Mouse (Mus musculus) liver, embryonic 12.5 days (tissue): ENCODE data around the gene Timp1. TPM values are rescaled to one million over a fixed set of nuclear protein-coding genes. Genes with fewer than 3 reads are reported as not detected.

Experiments used
- ATAC-seq: fragments of 200-750 bp; cut with Nextera tagmentation; 2 replicates; pipeline ENCODE4 v1.8.0; 2017; ENCODE audit warnings: moderate number of reproducible peaks, mild to moderate bottlenecking, moderate library complexity
- H3K27ac ChIP-seq: fragments of 300-500 bp; sonication (generic); 2 replicates; pipeline ENCODE4 v1.5.1; 2016; ENCODE audit warnings: mild to moderate bottlenecking
- H3K27me3 ChIP-seq: fragments of 300-500 bp; sonication (generic); replicated peaks from 2 replicates; pipeline ENCODE4 v1.6.1; 2016; ENCODE audit warnings: mild to moderate bottlenecking, moderate library complexity
- H3K36me3 ChIP-seq: fragments of 300-500 bp; sonication (generic); 2 replicates; pipeline ENCODE4 v1.6.1; 2016; ENCODE audit warnings: mild to moderate bottlenecking, moderate library complexity
- H3K4me1 ChIP-seq: fragments of 300-500 bp; sonication (generic); 2 replicates; pipeline ENCODE4 v1.6.1; 2016
- H3K4me2 ChIP-seq: fragments of 300-500 bp; sonication (generic); 2 replicates; pipeline ENCODE4 v1.6.1; 2016; ENCODE audit warnings: mild to moderate bottlenecking, moderate library complexity
- H3K4me3 ChIP-seq: fragments of 300-500 bp; sonication (generic); 2 replicates; pipeline ENCODE4 v1.5.1; 2016; ENCODE audit warnings: mild to moderate bottlenecking, moderate library complexity
- H3K9ac ChIP-seq: fragments of 300-500 bp; sonication (generic); 2 replicates; pipeline ENCODE4 v1.6.1; 2016; ENCODE audit warnings: mild to moderate bottlenecking, moderate library complexity
- H3K9me3 ChIP-seq: fragments of 300-500 bp; sonication (generic); replicated peaks from 2 replicates; pipeline ENCODE4 v1.6.1; 2016; ENCODE audit warnings: mild to moderate bottlenecking, moderate library complexity
- WGBS: fragments of 180-500 bp; shearing (Covaris S2); methylation state at CpG from one replicate; pipeline ENCODE4 v1.1.7; 2016; ENCODE audit not compliant: insufficient replicate concordance; 5-methylcytosine and 5-hydroxymethylcytosine counted together
- polyA plus RNA-seq: library from polyadenylated mRNA; unstranded; fragments of >200 nt; fragmentation: Nextera tagmentation; extraction: Ambion mirVana; gene quantifications from 2 replicates; pipeline ENCODE4 v1.2.1, GENCODE M21; 2016

The Timp1 gene
- polyA plus RNA-seq, 1 experiment from 2014 or later: 5.1 TPM

GRCm38 (mm10) chrX:20869203-20869602 lies 763 bp upstream of the Timp1 start:
- WGBS: 48% methylated on average over 1 of the region's 1 CpGs
- Histone ChIP-seq H3K9me3 (no peaks in the 10 kb centered on the region), H3K4me1 (no peaks in the 10 kb centered on the region), H3K4me2 (no peak overlapping the region), H3K36me3 (no peaks in the 10 kb centered on the region), H3K27me3 (peaks cover 12% of the 10 kb centered on the region; the same call in 1 of the 2 replicates), H3K27ac (no peak overlapping the region), H3K9ac (no peak overlapping the region), H3K4me3 (no peak overlapping the region)
- ATAC-seq: no peak

DNA sequence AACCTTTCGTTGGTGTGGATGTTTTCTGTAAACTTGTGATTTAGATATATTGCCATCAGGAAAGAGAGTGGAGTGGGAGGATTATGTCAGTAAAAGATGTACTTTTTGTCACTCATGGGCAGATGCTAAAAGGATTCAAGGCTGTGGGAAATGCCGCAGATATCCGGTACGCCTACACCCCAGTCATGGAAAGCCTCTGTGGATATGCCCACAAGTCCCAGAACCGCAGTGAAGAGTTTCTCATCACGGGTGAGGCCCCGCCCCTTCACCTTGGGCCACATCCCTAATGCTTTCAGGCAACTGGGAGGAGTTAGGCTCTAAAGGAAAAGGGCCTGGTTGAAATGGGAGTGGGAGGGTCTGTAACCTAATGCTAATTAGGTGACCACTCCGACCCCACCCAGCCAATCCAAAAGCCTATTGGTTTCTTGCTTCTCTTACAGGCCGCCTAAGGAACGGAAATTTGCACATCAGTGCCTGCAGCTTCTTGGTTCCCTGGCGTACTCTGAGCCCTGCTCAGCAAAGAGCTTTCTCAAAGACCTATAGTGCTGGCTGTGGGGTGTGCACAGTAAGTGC lies 3.0 kb downstream of the Timp1 start:
- no peak overlapping the region for H3K9ac ChIP-seq
- no peaks in the 10 kb centered on the region for H3K36me3 ChIP-seq
- H3K4me3 ChIP-seq: no peak overlapping the region
- no peaks in the 10 kb centered on the region for H3K4me1 ChIP-seq
- H3K27ac ChIP-seq: no peak overlapping the region
- no peak overlapping the region for H3K4me2 ChIP-seq
- WGBS: 26% methylated on average over 11 of the region's 11 CpGs
- ATAC-seq: no peak
- H3K27me3 ChIP-seq: peaks cover 12% of the 10 kb centered on the region; the same call in 1 of the 2 replicates
- no peaks in the 10 kb centered on the region for H3K9me3 ChIP-seq

DNA sequence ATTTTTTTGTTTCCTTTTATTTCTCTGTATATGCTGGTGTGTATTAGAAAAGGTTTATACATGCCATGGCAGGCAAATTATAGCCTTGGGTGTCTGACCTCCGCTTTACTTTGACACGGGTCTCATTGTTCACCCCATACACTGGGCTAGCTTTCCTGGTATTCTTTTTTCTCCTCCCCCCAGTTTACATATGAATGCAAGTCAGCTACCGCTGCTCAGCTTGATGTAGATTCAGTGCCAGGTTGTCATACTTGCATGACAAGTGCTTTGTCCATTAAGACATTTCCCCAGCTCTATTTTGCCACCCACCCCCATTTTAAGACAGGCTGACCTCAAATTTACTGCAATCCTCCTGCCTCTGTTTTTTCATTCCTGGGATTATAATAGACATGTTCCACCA lies 5.3 kb downstream of the Timp1 start:
- H3K9me3 ChIP-seq: no peaks in the 10 kb centered on the region
- no peaks in the 10 kb centered on the region for H3K4me1 ChIP-seq
- peaks cover 5% of the 10 kb centered on the region; the same call in 1 of the 2 replicates for H3K27me3 ChIP-seq
- 56% methylated on average over 3 of the region's 3 CpGs for WGBS
- H3K36me3 ChIP-seq: no peaks in the 10 kb centered on the region
- no peak overlapping the region for H3K4me2 ChIP-seq
- H3K27ac ChIP-seq: no peak overlapping the region
- ATAC-seq: no peak
- no peak overlapping the region for H3K9ac ChIP-seq
- H3K4me3 ChIP-seq: no peak overlapping the region

DNA sequence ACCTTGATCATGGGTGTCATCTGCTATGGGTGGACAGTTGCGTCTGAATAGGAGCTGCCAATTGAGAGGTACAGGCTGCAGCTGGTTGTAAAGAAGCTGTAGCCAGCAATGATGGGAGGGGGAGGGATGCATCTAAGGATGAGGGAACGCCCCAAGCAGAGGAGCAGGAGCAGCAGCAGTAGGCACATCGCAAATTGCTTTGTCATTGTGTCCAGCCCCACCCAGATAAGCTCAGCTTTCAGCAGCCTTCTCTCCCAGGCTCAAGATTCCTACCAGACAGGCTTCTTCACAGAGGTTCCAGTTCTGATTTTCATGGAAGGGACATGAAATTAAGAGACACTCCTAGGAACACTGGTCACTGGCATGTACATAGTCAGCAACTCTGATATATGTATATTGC lies 40.1 kb downstream of the Timp1 start:
- peak; percentile 74 for ATAC-seq
- no peaks in the 10 kb centered on the region for H3K36me3 ChIP-seq
- H3K27ac ChIP-seq: no peak overlapping the region
- no peak overlapping the region for H3K4me2 ChIP-seq
- H3K4me1 ChIP-seq: peaks cover 9% of the 10 kb centered on the region
- no peaks in the 10 kb centered on the region for H3K9me3 ChIP-seq
- H3K27me3 ChIP-seq: no peaks in the 10 kb centered on the region
- no peak overlapping the region for H3K4me3 ChIP-seq
- WGBS: 31% methylated on average over 3 of the region's 3 CpGs
- H3K9ac ChIP-seq: no peak overlapping the region

DNA sequence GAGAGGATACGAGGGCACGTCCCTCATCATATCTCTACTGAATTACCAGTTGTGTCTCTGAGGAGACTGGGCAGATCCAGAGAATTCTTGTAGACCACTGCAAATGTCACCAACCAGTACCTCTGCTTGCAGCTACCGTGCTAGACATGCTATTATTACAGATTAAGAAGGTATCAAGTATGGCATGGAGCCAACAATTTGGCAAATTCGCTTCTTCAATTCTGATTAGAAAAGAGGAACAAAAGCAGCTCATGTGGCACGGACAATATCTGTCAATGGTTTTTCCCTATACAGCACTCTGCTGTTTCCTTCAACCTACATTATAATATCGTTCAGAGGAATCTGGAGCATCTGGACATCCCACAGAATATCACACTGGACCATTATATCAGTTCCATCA lies 43.8 kb downstream of the Timp1 start:
- WGBS: 53% methylated on average over 6 of the region's 6 CpGs
- no peak overlapping the region for H3K27ac ChIP-seq
- H3K27me3 ChIP-seq: peaks cover 6% of the 10 kb centered on the region
- no peak overlapping the region for H3K9ac ChIP-seq
- peaks cover 9% of the 10 kb centered on the region for H3K4me1 ChIP-seq
- no peak overlapping the region for H3K4me2 ChIP-seq
- ATAC-seq: no peak
- H3K4me3 ChIP-seq: no peak overlapping the region
- no peaks in the 10 kb centered on the region for H3K36me3 ChIP-seq
- H3K9me3 ChIP-seq: no peaks in the 10 kb centered on the region

DNA sequence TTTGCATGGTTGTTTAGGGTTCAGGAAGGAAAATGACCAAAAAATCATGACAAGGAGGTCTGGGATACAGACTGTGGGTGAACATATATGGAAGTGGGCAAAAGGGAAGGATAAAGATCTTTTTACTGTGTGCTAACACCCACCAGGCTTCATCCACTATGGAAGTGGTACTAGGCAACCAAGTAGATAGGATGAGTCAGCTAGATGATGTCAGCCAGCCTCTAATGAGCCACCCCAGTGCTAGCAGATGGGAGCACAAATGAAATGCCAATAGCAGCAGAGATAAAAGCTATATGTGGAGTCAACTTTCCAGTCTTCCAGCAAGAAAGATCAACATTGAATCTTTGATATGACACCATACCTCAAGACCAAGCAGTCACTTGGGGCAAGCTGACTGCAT lies 45.1 kb downstream of the Timp1 start:
- no peak for ATAC-seq
- H3K27me3 ChIP-seq: peaks cover 19% of the 10 kb centered on the region
- no peak overlapping the region for H3K9ac ChIP-seq

DNA sequence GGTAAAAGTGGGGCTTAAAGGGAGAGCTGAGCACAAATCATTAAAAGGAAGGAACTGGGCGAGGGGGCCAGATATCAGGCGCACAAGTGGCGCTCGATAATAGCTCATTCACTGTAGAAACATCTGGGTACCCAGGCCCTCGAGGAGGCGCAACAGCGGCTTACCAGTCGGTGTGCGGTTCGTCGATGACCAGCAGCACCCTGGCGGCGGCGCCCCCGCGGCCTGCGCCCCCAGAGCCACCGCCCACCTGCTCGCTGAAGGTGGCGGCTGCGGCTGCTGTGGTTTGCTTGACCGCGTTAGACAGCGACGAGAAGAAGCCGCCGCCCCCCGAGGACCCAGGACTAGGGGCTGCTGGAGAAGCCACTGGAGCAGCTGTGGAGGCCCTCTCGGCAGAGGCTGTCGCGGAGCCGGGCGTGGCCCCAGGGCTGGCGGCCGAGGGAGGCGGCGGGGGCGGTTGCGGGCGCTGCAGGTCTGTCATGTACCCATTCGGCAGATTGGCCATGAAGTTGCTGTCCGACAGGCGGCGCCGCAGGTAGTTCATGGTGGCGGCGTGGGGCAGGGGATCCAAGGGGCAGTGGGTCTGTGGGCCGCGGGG lies 50.4 kb downstream of the Timp1 start:
- peak overlapping the region; percentile 41 for H3K4me3 ChIP-seq

More for the DNA sequence above, 45.1 kb downstream of the Timp1 start:
- H3K4me1 ChIP-seq: peaks cover 5% of the 10 kb centered on the region
- H3K36me3 ChIP-seq: no peaks in the 10 kb centered on the region
- no peak overlapping the region for H3K4me3 ChIP-seq
- H3K27ac ChIP-seq: no peak overlapping the region
- H3K4me2 ChIP-seq: no peak overlapping the region
- H3K9me3 ChIP-seq: no peaks in the 10 kb centered on the region

GRCm38 (mm10) chrX:20920844-20921364 lies 50.9 kb downstream of the Timp1 start, which contains the start of gene Syn1:
TSS of gene Syn1 (minus strand) at chrX:20921004.
- 11% methylated on average over 31 of the region's 44 CpGs for WGBS

More for the DNA sequence above, 50.4 kb downstream of the Timp1 start:
- Histone ChIP-seq H3K4me1 (no peaks in the 10 kb centered on the region), H3K4me2 (peak overlapping the region; percentile 67), H3K27ac (no peak overlapping the region), H3K9me3 (no peaks in the 10 kb centered on the region), H3K27me3 (peaks cover 40% of the 10 kb centered on the region), H3K9ac (no peak overlapping the region), H3K36me3 (no peaks in the 10 kb centered on the region)
- ATAC-seq: no peak
- 9% methylated on average over 40 of the region's 49 CpGs for WGBS

GRCm38 (mm10) chrX:20921366-20921765 lies 51.4 kb downstream of the Timp1 start:
- WGBS: 30% methylated on average over 5 of the region's 5 CpGs

More at GRCm38 (mm10) chrX:20920844-20921364, 50.9 kb downstream of the Timp1 start, which contains the start of gene Syn1:
- H3K9me3 ChIP-seq: no peaks in the 10 kb centered on the region
- no peaks in the 10 kb centered on the region for H3K4me1 ChIP-seq
- ATAC-seq: peak; percentile 49
- peak within 1 kb of the TSS; percentile 41 for H3K4me3 ChIP-seq
- H3K27me3 ChIP-seq: peaks cover 40% of the 10 kb centered on the region
- H3K27ac ChIP-seq: no peak within 1 kb of the TSS
- H3K9ac ChIP-seq: no peak within 1 kb of the TSS
- H3K36me3 ChIP-seq: no peaks in the 10 kb centered on the region
- H3K4me2 ChIP-seq: peak within 1 kb of the TSS; percentile 67

GRCm38 (mm10) chrX:20923506-20923905 lies 53.5 kb downstream of the Timp1 start:
- Histone ChIP-seq H3K4me3 (no peak overlapping the region), H3K4me1 (no peaks in the 10 kb centered on the region), H3K27me3 (peaks cover 37% of the 10 kb centered on the region), H3K9me3 (no peaks in the 10 kb centered on the region), H3K36me3 (no peaks in the 10 kb centered on the region), H3K27ac (no peak overlapping the region), H3K4me2 (no peak overlapping the region), H3K9ac (no peak overlapping the region)
- ATAC-seq: no peak
- WGBS: 52% methylated on average over 1 of the region's 1 CpGs

More at GRCm38 (mm10) chrX:20921366-20921765, 51.4 kb downstream of the Timp1 start:
- Histone ChIP-seq H3K9me3 (no peaks in the 10 kb centered on the region), H3K36me3 (no peaks in the 10 kb centered on the region), H3K4me1 (no peaks in the 10 kb centered on the region), H3K4me2 (peak overlapping the region; percentile 67), H3K9ac (no peak overlapping the region), H3K27ac (no peak overlapping the region), H3K4me3 (no peak overlapping the region), H3K27me3 (peaks cover 40% of the 10 kb centered on the region)
- ATAC-seq: no peak
